Mouse (Mus musculus): Measurements from ENCODE around the gene Nhlrc3. TPM values are rescaled to one million over a fixed set of nuclear protein-coding genes. Genes with fewer than 3 reads are reported as not detected.

Nhlrc3 gene
- polyA plus RNA-seq, 3 experiments from 2014 or later = 11.8 to 16.1 (median 13.2) TPM

- no peak for ATAC-seq
Observed at GRCm38 (mm10) chr3:53454005-53454404, 9.1 kb downstream of the Nhlrc3 start.

DNA sequence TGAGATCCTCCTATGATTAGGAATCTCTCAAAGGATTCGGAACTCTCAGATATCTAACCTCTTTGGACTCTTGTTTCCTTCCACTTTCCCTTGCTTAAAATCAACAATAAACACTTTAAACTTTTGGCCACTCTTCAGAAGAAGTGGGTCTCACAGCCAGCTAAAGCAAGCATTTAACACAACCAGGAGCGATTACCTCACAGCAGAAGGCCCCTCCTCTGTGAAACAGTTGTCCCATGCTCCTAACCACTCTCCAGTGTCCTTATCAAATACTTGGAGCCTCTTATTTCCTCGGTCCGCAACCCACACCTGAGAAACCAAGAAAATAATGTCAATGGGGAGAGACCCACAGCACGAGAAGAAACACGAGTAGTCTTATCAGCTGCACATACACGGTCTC lies 9.8 kb downstream of the Nhlrc3 start:
- no peak for ATAC-seq

- ATAC-seq = no peak
Observed at GRCm38 (mm10) chr3:53452351-53452750, 10.8 kb downstream of the Nhlrc3 start.

GRCm38 (mm10) chr3:53450666-53451065 lies 12.5 kb downstream of the Nhlrc3 start:
- no peak for ATAC-seq

- peak; percentile 74 for ATAC-seq
Observed at GRCm38 (mm10) chr3:53448208-53448607, 14.9 kb downstream of the Nhlrc3 start.

DNA sequence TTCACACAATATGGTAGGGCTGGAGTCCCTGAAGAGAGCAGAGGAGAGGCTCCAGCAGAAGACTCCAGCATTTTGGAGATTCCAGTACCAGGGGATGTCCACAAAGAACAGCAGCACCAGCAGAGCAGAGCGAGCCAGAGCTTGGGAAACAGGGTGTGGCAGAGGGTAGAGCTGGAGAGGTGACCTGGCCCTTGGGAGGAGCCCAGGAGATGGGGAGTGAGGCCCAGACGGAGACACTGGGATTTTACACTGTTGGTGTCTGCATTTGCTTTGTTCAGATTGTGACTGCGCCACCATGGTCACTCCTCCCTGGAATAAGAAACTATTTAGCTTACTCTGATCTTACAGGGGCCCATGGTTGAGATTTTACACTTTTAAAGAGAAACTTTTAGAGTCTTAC lies 16.3 kb downstream of the Nhlrc3 start:
- no peak for ATAC-seq

- ATAC-seq = no peak
Observed at GRCm38 (mm10) chr3:53445540-53445939, 17.6 kb downstream of the Nhlrc3 start.

GRCm38 (mm10) chr3:53436550-53436949 lies 26.6 kb downstream of the Nhlrc3 start:
- no peak for ATAC-seq

GRCm38 (mm10) chr3:53434610-53435009 lies 28.5 kb downstream of the Nhlrc3 start:
- no peak for ATAC-seq

DNA sequence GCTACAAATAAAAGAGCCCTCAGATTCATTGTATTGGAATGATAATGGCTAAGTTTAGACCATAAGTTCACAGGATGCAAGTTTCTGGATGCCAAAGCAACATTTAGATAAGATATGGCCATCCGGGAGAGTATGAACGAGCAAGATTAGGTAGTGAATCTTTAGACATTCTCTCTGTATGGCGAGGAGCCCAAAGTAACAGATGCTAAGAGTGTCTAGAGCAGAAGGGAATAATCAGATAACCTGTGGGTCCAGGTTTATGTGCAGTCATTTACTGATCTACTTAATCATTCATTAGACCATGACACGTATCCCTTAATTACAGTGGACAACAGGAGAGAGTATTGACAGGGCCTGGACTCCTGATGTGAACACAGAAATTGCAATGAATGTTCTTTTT lies 39.6 kb downstream of the Nhlrc3 start:
- no peak for ATAC-seq

GRCm38 (mm10) chr3:53422691-53423090 lies 40.4 kb downstream of the Nhlrc3 start:
- ATAC-seq = no peak

DNA sequence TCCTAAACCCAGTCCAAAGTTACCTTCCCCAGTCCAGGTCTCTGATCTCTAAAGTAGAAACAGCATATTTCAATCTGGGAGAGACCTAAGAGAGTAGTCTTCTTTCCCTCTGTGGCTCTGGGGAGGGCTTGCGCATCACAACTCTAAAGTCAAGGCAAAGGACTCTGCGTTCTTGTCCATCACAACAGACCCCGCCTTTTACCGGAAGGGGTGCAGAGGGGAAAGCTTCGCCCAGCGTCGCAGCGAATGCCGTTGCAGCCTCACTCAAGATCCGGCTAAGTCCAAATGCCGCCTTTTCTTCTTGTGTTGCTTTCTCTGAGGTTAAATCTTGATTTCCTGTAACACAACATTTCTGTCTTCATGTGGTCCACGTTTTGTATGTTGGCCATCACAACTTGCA lies 41.5 kb downstream of the Nhlrc3 start:
- ATAC-seq = no peak

DNA sequence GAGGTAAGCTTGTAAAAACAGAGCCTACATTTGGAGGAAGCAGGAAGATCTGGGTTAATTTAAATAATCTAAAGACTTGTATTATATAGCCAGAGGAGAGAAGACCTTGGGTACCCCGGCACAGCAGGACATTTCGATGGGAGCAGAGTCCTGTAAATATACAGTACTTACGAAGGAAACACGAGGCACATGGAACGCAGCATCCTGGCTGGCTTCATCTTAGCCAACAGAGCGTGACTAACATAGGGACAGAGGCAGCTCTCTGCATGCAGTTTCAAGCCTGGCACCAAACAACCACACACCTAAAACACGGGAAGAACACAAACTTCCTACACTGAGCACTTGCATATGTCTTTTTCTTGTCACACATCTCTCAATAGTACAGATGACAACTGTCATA lies 45.4 kb downstream of the Nhlrc3 start:
- ATAC-seq = no peak

DNA sequence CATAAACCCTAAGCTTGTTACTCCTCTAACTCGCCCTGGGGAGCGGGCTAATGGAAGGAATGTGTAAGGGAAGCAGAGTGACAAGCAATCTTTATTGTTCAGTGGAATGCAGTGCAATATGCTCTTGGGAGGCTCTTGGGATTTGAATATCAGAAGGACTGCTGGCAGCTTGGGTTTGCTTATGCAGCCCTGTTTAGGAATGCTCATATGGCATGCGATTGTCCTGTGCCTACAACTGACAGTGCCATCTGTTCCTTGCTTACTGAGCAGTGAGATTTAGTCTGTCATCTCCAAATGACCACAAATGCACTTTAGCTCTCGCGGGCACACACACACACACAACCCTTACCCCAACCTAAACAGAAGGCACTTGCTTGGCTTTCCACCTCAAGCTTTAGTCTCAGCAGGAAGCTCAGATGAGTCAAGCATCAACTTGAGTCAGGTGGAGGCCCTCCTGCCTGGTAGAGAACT lies 47.1 kb downstream of the Nhlrc3 start:
- no peak for ATAC-seq

- no peak for ATAC-seq
Observed at GRCm38 (mm10) chr3:53413959-53414358, 49.2 kb downstream of the Nhlrc3 start.

GRCm38 (mm10) chr3:53413465-53413864 lies 49.7 kb downstream of the Nhlrc3 start:
- ATAC-seq = no peak

DNA sequence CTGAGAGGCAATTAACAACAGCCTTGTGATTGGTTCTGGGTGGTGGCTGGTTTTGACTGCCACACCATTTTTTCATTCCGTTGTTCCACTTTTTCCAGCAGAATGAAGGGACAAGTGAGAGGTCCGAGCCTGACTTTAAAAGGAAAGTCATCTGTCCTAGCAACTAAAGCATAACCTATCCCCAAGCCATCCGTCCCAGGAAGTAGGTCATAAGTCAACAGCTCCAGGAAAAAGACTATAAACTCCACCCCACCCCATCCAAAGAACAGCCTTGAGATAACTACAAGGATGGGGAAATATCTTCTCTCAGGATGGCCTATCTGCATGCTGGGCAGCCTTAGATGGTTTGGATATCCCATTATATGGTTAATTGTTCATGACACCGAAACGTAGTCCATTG lies 50.9 kb downstream of the Nhlrc3 start:
- ATAC-seq = no peak

GRCm38 (mm10) chr3:53410031-53410430 lies 53.1 kb downstream of the Nhlrc3 start:
- no peak for ATAC-seq

- ATAC-seq = no peak
Observed at GRCm38 (mm10) chr3:53407145-53407544, 56.0 kb downstream of the Nhlrc3 start.

Other genes starting within 250 kb of the Nhlrc3 start
- 10 to 100 TPM in 2 of 3 experiments, 1 to 10 TPM in 1; 8.9 to 10.9 (median 10.3) TPM for gene Proser1, start 334 bp upstream of the Nhlrc3 start, polyA plus RNA-seq (2017; shearing (Covaris generic))
- gene Stoml3, start 25.3 kb upstream of the Nhlrc3 start, polyA plus RNA-seq (2017; shearing (Covaris generic)) = not detected
- not detected for gene Frem2, start 194.0 kb upstream of the Nhlrc3 start, polyA plus RNA-seq (2017; shearing (Covaris generic))